Mouse (Mus musculus) C2C12 (cell line): ENCODE results near the gene Celf2.

Source experiments
- CTCF ChIP-seq: IDR thresholded peaks from one replicate; pipeline ENCODE4 v1.5.1; 2011; ENCODE audit not compliant: control insufficient read depth, insufficient read depth, insufficient read length
- MAX ChIP-seq: IDR thresholded peaks from one replicate; pipeline ENCODE4 v1.6.1; 2011; ENCODE audit warnings: mild to moderate bottlenecking, control low read depth

GRCm38 (mm10) chr2:7235059-7235741 lies 274.2 kb downstream of the Celf2 start:
- TF ChIP-seq CTCF (no peak), MAX (no peak)
